Mouse (Mus musculus) CH12.LX (cell line): Measurements from ENCODE around the gene Rasgrp3.

ENCODE experiments used
- MEF2A ChIP-seq: IDR thresholded peaks from 2 replicates; pipeline ENCODE4 v1.6.1; 2014; ENCODE audit warnings: low read depth, mild to moderate bottlenecking, inconsistent platforms, low read length, improper control_type of control experiment, borderline replicate concordance
- NRF1 ChIP-seq: IDR thresholded peaks from 2 replicates; pipeline ENCODE4 v1.6.1; 2014; ENCODE audit warnings: low read depth, mild to moderate bottlenecking, inconsistent platforms, low read length, improper control_type of control experiment, moderate library complexity
- POLR2A ChIP-seq: IDR thresholded peaks from 2 replicates; pipeline ENCODE4 v1.6.1; 2011; ENCODE audit warnings: low read depth, mild to moderate bottlenecking, improper control_type of control experiment, low read length
- USF2 ChIP-seq: conservative IDR thresholded peaks from 2 replicates; pipeline ENCODE4 v1.6.1; 2011; ENCODE audit warnings: low read depth, low read length, improper control_type of control experiment

DNA sequence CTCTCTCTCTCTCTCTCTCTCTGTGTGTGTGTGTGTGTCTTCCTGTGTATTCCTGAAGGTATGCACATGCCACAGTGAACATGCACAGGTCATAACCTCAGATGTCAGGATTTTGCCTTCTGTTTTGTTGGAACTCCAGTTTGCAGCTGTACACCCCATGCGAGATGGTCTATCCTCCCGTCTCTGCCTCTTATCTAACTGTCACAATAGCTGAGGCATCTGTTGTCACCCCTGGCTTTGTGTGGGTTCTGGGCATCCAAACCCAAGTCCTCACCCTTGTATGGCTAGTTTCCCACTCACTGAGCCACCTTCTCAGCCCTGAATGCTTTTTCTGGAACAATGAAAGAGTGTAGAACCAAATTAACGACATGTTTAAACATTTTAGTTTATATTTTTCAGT lies 44.7 kb downstream of the Rasgrp3 start:
- TF ChIP-seq POLR2A (no peak), NRF1 (no peak), USF2 (no peak), MEF2A (no peak)
